Mouse (Mus musculus) liver, embryonic 14.5 days (tissue): ENCODE results near the gene B230219D22Rik.

Source experiments
- CTCF ChIP-seq: IDR thresholded peaks from 2 replicates; pipeline ENCODE4 v1.5.1; 2016; ENCODE audit warnings: antibody characterized with exemption, low read depth, control low read depth
- EP300 ChIP-seq: IDR thresholded peaks from 2 replicates; pipeline ENCODE4 v1.6.1; 2016; ENCODE audit warnings: antibody characterized with exemption, low read depth

- TF ChIP-seq CTCF (no peak), EP300 (no peak)
These were observed 15.6 kb upstream of the B230219D22Rik start for GRCm38 (mm10) chr13:55677364-55677763.
